Mouse (Mus musculus) large intestine, adult 2 months (tissue): ENCODE results near the gene Cyp2b9. TPM values are rescaled to one million over a fixed set of nuclear protein-coding genes. Genes with fewer than 3 reads are reported as not detected.
"Not testable (repeated sequence)": the region's sequence is repeated elsewhere in the genome, so short reads cannot be mapped to it uniquely, and the experiment has no call there.

Experiments
- DNase-seq: peaks from one replicate; pipeline ENCODE4 v3.0.0-alpha.2; 2012; ENCODE audit warnings: low read depth, low spot score
- whole genome bisulfite sequencing: fragments of 180-500 bp; shearing (Covaris S2); methylation state at CpG from one replicate; pipeline ENCODE4 v1.1.7; 2018; 5-methylcytosine and 5-hydroxymethylcytosine counted together
- polyA plus RNA-seq: library from polyadenylated mRNA; depleted of rRNA; stranded (reverse); fragments of >200 nt; gene quantifications from 2 replicates; pipeline ENCODE4 v1.2.3, GENCODE M21; 2012; rRNA removed

Cyp2b9 gene
- polyA plus RNA-seq: not detected in 2 replicates

- WGBS: 57% methylated on average over 2 of the region's 3 CpGs
- DNase-seq: not testable (repeated sequence)
Observed at GRCm38 (mm10) chr7:26173111-26173510, at the start of gene Cyp2b9. Gene Cyp2b9 (plus strand): TSS chr7:26173411.

- DNase-seq: not testable (repeated sequence)
- no CpG with 5 or more reads among the region's 2 CpGs for WGBS
Observed at GRCm38 (mm10) chr7:26139623-26140022, 33.6 kb upstream of the Cyp2b9 start.

- DNase-seq: not testable (repeated sequence)
- no CpG with 5 or more reads among the region's 3 CpGs for WGBS
Observed at GRCm38 (mm10) chr7:26143657-26144056, 29.6 kb upstream of the Cyp2b9 start.

- WGBS: 69% methylated on average over 3 of the region's 3 CpGs
- DNase-seq: not testable (repeated sequence)
Observed at GRCm38 (mm10) chr7:26168765-26169536, 4.3 kb upstream of the Cyp2b9 start.

- DNase-seq: no peak
- 21% methylated on average over 2 of the region's 2 CpGs for WGBS
Observed at GRCm38 (mm10) chr7:26201083-26201482, 27.9 kb downstream of the Cyp2b9 start.

- 86% methylated on average over 1 of the region's 1 CpGs for WGBS
- DNase-seq: not testable (repeated sequence)
Observed at GRCm38 (mm10) chr7:26260034-26260433, 86.8 kb downstream of the Cyp2b9 start, which contains the start of gene Vmn1r184. Gene Vmn1r184 (plus strand): TSS chr7:26260334.

Other genes starting within 250 kb of the Cyp2b9 start
- 0.05 TPM in 1 of 2 replicates, not detected in the other for gene Cyp2b13, start 111.9 kb upstream of the Cyp2b9 start, polyA plus RNA-seq
- not detected in 2 replicates for gene Vmn1r184, start 86.9 kb downstream of the Cyp2b9 start, polyA plus RNA-seq
- gene Cyp2a4, start 133.8 kb downstream of the Cyp2b9 start, polyA plus RNA-seq: not detected in 2 replicates
- not detected in 2 replicates for gene Nlrp9c, start 230.3 kb downstream of the Cyp2b9 start, polyA plus RNA-seq